Mouse (Mus musculus) cerebellum, postnatal 25 days (tissue): ENCODE data around the gene Foxj1.
A peak's percentile ranks its signal among the peaks of the same experiment; 100 is the strongest.
"Not testable (repeated sequence)": the region's sequence is repeated elsewhere in the genome, so short reads cannot be mapped to it uniquely, and the experiment has no call there.

Source experiments
- DNase-seq, 2 experiments: peaks; one replicate each; pipeline ENCODE4 v3.0.0; 2021; ENCODE audit warnings: mixed read lengths in 2 of 2

Gene Foxj1

DNA sequence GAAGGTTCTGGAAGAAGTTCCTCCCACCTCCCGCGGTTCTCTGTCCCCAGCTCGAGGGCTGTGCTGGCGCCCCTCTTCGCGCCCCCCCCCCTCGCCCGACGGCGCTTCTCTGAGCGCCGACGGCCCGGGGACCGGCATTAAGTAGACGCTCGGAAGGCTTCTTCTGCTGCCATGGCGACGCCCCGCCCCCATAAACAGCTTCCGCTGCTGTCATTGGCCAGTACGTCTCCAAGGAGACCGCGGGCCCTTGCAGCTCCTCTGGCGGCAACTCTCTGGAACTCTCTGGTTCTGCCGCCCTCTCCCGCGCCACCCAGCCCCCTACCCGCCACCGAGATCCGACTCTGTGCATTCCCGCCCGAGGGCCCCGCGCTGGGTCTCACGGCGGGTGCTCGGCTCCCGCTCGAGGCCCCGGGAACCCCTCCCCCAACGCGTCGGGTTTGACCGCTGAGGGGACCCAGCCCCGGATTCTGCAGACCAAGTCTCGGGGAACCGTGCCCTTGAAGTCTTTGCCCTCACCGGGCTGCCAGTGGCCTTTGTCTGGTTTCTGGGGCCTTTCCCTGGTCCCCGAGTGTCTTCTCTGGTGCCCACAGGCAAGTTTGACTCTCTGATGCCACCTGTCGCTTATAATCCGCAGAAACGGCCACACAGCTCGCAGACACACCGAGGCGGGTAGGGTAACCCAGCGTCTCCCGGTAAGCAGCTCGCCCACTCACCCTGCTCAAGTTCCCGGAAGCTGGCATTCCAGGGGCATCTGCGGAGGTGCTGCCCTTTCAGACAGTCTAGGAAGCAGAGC, at the start of gene Foxj1:
Foxj1 (minus strand) TSS at position 156 of the 793 bp plus-strand sequence.
- peak; percentile 89 to 93 for DNase-seq

DNA sequence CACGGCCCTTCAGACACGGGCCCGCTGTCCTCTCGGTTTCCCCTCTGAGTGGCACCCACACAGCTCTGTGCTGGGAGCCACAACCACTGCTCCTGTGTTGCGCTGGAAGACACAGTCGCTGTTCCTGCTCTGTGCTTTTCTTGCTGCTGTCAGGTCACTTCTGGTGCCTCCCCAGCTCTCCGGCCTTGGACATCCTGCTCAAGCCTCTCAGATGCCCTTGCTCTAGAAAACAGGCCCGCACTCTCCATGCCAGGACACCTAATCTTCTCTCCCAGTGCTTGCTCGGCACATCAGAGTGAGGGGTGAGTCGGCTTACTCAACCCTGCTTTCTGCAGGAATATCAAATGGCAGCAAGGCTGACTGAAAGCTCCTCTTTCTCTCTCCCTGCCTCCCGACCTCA, 49.0 kb upstream of the Foxj1 start:
- no peak for DNase-seq

DNA sequence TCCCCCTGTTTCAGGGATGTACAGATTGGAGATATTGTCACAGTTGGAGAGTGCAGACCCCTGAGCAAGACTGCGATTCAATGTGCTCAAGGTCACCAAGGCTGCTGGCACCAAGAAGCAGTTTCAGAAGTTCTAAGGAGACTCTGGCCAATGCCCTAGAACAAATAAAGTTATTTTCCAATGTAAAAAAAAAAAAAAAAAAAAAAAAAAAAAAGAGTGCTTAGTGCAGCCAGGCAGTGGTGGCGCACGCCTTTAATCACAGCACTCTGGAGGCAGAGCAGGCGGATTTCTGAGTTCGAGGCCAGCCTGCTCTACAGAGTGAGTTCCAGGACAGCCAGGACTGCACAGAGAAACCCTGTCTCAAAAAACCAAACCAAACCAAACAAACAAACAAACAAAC, 47.9 kb upstream of the Foxj1 start:
- DNase-seq, result not testable (repeated sequence)

DNA sequence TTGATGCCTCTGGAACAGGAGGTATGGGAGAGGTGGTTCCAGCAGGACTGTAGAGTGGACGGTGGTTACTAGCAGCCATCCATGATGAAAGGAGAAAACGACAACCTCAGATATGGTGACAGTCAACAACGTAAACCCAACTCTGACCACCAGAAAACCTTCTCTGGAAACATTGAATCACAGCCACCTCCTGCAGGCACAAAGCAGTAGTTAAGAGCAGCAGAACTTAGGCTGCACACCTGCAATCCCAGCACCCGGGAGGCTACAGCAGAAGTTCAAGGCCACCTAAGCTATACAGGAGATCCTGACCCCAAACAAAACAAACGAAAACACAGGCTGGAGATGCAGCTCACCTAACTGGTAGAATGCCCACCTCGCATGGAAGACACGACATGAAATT, 45.6 kb upstream of the Foxj1 start:
- DNase-seq, result no peak

DNA sequence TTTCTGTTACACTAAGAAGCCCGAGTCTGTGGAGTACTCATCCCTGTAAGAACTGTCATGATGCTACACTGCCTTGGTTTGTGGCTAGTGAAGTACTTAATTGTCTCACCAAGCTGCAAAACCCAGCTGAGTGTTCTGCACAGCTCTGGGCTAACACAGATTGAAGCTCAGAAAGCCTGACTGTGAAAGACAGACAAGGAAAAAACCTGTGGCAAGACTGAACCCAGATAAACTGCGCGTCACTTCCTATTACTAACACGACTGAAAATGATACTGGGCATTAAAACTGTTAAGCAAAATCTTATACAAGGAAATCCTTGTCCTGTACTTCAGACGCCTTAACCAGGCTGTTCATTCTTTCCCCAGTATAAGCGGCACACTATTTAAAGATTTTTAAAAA, 44.3 kb upstream of the Foxj1 start:
- no peak for DNase-seq

DNA sequence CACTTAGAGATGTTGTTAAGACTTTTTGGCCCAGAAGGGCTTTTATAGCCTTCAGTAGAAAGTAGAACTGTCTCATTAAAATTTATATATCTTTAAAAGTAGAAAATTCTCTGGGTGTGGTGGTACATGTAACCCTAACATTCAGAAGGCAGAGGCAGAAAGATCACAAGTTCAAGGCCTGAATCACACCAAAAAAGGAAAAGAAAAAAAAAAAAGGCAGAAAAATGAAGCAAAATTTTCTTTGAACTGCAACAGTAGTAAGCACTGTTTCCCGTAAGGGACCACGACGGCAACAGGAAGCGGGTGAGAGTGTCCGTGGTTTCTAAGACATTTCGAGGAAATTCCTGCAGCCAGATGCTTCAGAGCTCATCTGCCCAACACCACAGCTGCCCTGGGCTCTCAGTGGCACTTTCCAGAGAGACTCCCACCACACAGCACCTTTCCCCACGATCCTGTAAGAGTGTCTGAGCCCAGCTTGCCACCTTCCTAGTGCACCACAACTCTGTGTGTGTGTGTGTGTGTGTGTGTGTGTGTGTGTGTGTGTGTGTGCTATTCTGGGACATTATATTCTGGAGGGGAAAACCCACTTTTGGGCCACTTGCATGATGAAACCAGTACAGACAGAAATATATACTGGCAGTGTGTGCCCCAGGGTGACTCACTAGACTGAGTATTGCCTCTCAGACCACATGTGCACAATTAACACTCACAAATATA, 41.9 kb upstream of the Foxj1 start:
- no peak for DNase-seq

DNA sequence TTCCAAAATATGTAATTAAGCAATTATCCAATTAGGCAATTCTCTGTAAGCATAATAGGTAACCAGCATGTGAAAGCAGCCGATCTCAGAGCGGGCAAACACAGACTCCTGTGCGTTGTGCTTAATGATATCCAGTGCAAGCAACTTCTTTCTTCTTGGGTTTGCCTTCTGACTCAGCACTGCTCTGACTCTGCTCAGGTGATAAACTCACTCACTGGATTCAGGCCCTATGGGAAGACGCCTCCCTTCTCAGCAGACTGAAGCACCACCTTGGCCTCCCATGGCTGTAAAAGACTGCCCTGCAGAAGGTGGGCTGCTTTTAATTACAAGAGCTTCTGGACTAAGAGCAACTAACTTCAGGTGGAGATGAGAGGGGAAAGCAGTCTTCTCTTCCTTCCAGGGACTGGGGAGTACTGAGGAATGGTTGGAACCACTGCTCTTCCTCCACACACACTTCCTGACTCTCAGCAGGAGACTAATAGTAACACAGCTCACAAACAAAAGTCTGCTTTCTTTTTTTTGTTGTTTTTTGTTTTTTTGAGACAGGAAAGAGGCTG, 36.8 kb upstream of the Foxj1 start:
- DNase-seq, result no peak

DNA sequence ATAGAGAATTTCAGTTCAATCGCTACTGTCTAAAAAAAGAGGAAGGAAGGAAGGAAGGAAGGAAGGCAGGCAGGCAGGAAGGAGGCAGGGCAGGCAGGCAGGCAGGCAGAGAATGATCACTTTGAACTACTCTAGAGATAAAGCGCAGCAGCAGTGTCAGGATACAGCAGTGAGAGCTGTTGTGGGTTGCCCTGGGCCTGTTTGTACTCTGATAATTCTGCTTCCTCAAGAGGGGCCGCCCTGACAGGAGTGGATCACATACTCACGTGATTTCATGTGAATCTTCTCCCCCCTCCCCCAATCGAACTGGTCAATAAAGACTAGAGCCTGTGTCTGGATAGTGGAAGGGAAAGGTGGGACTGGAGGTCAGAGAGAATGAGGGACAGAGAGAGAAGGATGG, 34.4 kb upstream of the Foxj1 start:
- DNase-seq, result no peak

DNA sequence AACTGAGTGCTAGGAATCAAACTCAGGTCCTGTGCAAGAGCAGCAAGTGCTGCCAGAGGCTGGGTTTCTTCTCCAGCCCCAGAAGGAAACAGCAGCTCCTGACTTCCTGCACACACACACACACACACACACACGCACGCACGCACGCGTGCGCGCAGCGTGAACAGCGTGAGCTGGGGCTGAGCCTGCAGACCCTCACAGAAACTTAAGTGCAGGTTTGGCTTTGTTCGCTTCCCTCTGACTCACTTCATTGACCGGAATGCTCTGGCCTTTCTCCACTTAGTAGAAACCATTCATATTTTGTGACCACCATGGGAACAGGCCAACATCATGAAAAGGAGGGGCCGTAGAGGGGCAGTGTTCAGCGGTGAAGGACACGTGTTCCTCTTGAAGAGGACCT, 33.9 kb upstream of the Foxj1 start:
- DNase-seq, result no peak

DNA sequence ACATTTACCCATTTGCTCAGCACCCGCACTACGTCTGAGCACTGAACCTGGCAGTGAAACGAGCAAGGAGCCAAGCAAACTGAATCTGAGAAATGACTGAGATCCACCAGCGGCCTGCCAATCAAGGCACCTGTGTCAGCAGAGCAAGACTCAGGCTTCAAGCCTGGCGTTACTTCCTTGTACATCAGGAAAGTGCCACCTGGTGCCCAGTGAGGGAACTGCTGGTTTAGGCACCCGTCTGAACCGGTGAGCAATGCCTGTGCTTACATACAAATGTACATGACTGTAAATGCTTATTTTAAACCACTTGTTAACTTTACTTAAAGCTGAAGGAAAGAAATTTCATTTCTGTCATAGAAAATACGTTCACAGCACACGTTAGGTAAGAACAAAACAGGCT, 32.9 kb upstream of the Foxj1 start:
- peak; percentile 87 to 93 for DNase-seq

DNA sequence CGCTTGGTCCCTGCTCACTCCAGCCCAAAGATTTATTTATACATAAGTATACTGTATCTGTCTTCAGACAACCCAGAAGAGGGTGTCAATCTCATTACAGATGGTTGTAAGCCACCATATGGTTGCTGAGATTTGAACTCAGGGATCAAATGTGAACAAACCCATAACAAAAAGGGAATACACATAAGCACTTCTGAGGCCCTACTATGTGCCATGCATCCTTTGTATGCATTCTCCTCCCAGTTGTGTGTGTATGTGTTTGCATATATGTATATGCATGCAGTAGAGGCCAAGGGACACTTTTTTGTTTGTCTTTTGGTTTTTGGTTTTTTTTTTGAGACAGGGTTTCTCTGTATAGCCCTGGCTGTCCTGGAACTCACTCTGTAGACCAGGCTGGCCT, 31.4 kb upstream of the Foxj1 start:
- DNase-seq, result no peak

DNA sequence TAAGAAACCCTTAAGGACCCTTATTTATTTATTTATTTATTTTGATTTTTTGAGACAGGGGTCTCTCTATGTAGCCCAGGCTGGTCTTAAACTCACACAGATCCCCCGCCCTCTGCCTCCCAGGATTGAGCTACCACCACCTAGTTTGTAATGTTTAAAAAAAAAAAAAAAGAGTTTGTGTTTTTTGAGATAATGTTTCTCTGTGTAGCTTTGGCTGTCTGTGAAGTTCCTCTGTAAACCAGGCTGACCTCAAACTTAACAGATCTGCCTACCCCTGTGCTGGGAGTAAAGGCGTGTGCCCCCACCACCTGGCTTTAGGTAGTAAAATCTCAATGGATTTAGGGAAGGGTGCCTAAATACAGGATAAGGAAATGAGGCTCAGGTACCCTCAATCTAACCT, 30.9 kb upstream of the Foxj1 start:
- DNase-seq, result no peak

DNA sequence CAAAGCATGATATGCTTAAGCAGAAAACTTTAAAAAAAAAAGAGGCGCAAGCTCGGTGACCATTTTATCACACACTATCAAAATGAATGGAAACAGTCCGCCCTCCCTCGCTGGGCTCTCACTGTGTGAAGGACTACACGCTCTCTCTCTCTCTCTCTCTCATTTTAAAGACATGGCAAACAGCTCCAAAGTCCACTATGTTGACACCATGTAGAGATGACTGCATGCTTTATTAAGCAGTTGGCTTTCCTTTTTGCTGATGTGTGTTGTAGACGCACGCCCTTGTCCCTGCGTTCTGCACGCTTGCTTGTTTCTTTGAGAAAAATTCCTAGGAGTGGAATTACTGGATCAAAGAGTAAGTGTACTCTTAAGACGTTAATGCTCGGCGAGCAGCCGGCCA, 30.2 kb upstream of the Foxj1 start:
- DNase-seq, result no peak

DNA sequence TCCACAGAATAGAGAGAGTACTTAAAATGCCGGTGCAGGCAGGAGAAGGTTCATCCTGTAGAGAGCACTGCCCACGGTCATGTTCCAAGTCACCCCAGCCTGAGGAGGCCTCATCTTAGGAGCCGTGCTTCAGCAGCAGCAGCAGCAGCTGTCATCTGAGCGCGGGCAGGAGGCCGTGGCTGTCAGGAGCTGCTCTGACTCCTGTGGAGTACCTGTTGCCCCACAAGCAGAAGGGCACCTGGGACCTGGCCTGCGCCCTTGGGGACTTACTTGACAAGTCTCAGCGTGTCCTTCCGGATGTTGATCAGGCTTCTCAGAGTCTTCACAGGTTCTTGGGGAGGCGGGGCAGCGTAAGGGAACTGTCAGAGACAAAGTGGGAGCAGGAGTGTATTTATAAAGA, 26.8 kb upstream of the Foxj1 start:
- no peak for DNase-seq

DNA sequence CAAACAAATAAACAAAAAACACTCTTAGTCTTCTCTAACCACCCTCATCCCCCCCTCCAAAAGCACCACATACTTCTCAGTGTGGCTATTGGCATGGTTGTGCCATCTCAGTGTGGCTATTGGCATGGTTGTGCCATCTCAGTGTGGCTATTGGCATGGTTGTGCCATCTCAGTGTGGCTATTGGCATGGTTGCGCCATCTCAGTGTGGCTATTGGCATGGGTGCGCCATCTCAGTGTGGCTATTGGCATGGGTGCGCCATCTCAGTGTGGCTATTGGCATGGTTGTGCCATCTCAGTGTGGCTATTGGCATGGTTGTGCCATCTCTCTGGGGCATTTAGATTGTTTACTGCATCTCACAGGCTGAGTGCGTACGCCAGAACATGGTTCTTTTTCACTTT, 25.7 kb upstream of the Foxj1 start:
- DNase-seq, result peak in 1 of 2 experiments; percentile 35

DNA sequence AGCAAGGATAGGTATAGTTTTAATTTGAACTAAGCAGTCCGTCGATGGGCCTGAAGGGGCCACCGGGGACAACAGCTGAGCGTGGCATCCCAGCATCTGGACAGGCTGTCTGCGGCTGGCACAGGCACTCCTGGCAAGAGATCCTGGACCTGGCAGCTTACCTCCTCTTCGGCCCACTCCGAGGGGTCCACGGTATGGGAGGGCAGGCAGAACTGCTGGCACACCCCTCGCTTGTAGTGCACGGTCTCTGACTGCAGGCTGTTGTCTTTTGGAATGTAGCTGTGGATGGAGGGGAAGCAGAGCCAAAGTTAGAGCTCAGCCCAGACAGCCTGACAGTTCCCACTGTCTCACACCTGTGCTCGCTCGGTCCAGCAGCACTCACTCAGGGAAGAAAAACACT, 24.5 kb upstream of the Foxj1 start:
- no peak for DNase-seq

DNA sequence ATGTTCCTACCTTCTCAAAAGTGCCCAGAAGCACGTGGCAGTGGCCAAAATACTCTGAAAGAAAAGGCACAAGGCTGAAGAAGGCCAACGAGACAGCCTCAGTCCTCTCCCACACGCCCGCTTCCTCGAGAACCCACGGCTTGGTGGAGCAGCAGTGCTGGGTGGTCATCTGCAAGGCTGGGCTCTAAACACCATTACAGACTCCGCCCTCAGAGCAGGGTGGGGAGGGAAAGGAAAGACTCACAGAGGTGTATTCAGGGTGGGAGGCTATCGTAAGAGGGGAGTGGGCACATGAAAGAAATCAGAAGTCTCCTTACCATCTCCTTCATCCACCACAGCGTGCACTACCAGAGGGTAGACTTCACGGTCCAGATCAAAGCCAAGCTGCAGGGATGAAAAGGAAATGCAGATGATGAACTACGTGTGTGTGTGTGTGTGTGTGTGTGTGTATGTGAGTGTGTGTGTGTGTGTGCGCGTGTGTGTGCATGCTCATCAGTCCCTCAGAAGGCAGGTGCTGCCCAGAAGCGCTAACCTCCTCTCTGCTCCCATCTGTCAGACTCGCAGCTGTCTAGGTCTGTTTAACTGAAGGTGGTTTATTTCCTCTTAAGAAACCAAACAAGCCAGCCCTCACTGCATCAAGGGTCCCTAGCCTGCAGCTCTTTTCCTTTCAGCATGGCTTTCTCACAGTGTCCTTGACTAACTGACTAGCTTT, 23.9 kb upstream of the Foxj1 start:
- no peak for DNase-seq

DNA sequence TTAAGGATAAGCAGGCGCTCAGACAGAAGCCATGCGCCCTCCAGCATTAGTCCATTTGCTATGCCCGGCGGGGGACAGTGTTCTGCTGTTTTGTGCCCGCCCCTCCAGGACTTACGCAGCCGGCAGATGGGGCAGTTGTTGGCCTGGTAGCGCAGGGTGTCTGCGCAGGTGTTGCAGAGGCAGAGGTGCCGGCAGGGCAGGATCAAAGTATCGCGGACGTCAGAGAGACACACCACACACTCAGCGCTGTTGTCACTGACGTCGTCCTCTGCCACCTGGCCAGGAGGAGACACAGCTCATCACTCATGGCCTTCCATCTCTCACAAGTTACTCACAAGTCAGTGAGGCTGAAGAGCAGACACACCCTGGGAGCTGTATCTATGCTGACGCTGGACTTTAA, 19.3 kb upstream of the Foxj1 start:
- no peak for DNase-seq

DNA sequence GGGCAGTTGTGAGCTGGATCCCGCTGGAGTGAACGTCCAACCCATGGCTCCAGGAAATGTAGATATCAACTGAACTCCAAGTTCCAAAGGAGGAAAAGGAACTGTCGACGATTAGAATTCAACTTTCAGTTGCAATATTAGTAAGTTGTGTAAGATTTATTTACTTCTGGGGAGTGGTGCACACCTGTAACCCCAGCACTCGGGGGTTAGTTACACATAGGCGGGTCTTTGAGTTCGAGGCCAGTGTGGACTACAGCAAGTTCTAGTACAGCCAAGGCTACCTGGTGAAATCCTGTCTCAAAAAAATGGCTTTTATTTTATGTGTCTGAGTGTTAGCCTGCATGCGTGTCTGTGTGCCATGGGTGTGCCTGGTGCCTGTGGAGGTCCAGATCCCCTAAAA, 18.3 kb upstream of the Foxj1 start:
- no peak for DNase-seq

DNA sequence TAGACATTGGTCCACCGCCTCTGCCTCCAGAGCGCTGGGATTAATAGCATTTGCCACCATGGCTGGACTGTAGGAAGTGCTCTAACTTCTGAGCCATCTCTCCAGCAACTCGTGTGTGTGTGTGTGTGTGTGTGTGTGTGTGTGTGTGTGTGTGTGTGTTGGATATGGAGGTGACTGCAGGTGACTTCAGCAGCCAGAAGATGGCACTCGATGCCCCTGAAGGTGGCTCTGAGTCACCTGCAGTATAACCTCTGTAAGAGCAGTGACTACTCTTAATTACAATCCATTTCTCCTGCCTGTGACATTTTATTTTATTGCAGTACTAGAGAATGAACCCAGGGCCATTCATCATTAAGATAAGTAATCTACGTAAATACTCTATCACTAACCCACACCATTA, 16.1 kb upstream of the Foxj1 start:
- no peak for DNase-seq

DNA sequence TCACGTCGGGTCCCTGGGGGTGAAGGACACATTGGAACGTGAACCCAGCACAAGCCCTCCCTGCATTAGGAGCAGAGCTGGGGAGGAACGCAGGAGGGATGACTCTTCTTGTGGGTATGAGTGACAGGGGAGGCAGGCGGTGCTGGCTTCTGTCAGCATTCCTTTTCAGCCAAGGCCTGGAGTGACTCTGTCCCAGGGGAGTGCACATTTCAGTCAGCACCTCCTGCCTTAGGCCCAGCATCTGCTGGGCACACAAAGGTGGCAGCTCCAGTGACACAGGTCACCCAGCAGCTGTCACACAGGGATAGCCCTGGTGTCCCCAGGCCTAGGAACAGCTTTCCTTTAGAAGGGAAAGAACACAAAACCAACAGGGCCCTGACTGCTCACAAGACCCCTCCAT, 12.8 kb upstream of the Foxj1 start:
- no peak for DNase-seq

DNA sequence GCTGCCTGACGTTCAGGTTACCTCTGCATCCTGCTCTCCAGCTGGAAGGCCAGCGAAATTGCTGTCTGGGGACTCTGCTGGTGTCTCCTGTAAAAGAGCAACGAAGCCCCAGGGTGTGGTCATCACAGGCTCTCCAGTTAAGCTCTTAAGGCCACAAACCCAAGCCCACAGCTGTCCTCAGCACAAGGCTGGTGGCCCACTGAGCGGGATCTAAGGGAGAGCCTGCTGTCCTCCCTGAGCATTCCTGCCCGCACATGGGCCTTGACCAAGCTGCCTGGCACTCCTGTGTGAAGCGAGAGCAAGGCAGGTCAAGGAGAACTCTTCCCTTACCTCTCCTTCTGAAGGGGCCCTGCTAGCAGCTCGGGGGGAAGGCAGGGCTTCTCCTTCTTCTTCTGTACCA, 11.8 kb upstream of the Foxj1 start:
- DNase-seq, result no peak

DNA sequence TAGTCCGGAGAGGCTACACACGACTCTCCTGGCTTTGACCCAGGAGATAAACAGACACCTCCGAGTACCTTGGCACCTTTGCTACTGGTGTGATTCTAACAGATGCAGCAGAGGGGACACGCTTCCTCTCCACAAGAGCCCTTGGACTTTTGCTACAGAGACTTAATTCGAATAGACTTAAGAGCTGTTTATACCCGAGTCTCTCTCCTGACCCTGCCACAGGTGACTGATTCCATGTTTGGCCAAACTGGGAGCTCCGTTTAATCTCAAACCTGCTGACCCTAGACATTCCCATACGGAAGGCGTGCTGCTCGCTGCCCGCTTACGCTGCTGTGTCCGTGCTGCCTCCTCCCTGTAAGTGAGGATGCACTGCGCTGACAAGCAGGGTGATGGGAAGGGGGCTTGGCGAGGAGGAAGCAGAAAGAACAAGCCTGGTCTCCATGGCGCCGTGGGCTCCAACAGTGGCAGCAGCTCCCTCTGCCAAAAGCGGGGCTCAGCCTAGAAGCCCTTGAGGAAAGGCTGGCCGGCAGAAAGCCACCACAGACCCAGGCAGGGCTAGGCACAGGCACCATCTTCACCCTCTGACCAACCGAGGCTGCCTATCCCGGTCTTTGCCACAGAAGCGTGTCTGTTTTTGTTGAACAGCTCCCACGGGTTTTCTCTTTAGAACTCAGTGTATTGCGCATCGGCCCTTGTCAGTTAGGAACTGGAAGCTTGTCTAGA, 7.0 kb upstream of the Foxj1 start:
- peak in 1 of 2 experiments; percentile 28 for DNase-seq
